Mouse (Mus musculus) MEL (cell line): ENCODE data around the gene Snrpd2.

ENCODE experiments used
- CHD2 ChIP-seq: IDR thresholded peaks from 2 replicates; pipeline ENCODE4 v1.6.1; 2011; ENCODE audit warnings: low read length, improper control_type of control experiment
- CTCF ChIP-seq, 3 experiments: IDR thresholded peaks in 2 of 3; conservative IDR thresholded peaks in 1 of 3; 2 replicates each; pipeline ENCODE4 v1.5.1; 2011 to 2012; ENCODE audit warnings: low read length in 3 of 3, low read depth in 2 of 3, mild to moderate bottlenecking in 2 of 3, improper control_type of control experiment in 1 of 3, inconsistent platforms in 1 of 3, mixed read lengths in 1 of 3, moderate library complexity in 1 of 3; ENCODE audit not compliant: control insufficient read depth in 1 of 3, insufficient read depth in 1 of 3, poor library complexity in 1 of 3, severe bottlenecking in 1 of 3
- EP300 ChIP-seq, 2 experiments: IDR thresholded peaks; 2 replicates each; pipeline ENCODE4 v1.6.1; 2011; ENCODE audit warnings: improper control_type of control experiment in 2 of 2, low read length in 2 of 2, low read depth in 1 of 2, mild to moderate bottlenecking in 1 of 2
- GABPA ChIP-seq: IDR thresholded peaks from 2 replicates; pipeline ENCODE4 v1.6.1; 2012; ENCODE audit warnings: low read depth, mild to moderate bottlenecking, inconsistent platforms, low read length, improper control_type of control experiment, moderate library complexity
- HCFC1 ChIP-seq: IDR thresholded peaks from 2 replicates; pipeline ENCODE4 v1.6.1; 2012; ENCODE audit warnings: low read depth, mild to moderate bottlenecking, inconsistent platforms, low read length, improper control_type of control experiment, moderate library complexity
- MEF2A ChIP-seq: IDR thresholded peaks from 2 replicates; pipeline ENCODE4 v1.6.1; 2014; ENCODE audit warnings: low read depth, mild to moderate bottlenecking, inconsistent platforms, low read length, improper control_type of control experiment; ENCODE audit not compliant: poor library complexity, insufficient replicate concordance, severe bottlenecking; ENCODE audit errors: extremely low read depth
- POLR2A ChIP-seq, 2 experiments: IDR thresholded peaks; 2 replicates each; pipeline ENCODE4 v1.6.1; 2011 to 2012; ENCODE audit warnings: low read length in 2 of 2, mild to moderate bottlenecking in 2 of 2, control low read depth in 1 of 2, improper control_type of control experiment in 1 of 2, low read depth in 1 of 2, moderate library complexity in 1 of 2; ENCODE audit not compliant: control insufficient read depth in 1 of 2, insufficient read depth in 1 of 2, poor library complexity in 1 of 2
- RCOR1 ChIP-seq: IDR thresholded peaks from 2 replicates; pipeline ENCODE4 v1.6.1; 2012; ENCODE audit warnings: low read depth, mild to moderate bottlenecking, inconsistent platforms, low read length, improper control_type of control experiment
- SIN3A ChIP-seq: IDR thresholded peaks from 2 replicates; pipeline ENCODE4 v1.6.1; 2012; ENCODE audit warnings: low read length, improper control_type of control experiment, inconsistent platforms
- SMC3 ChIP-seq: IDR thresholded peaks from 2 replicates; pipeline ENCODE4 v1.6.1; 2011; ENCODE audit warnings: low read depth, low read length, improper control_type of control experiment
- ZKSCAN1 ChIP-seq: IDR thresholded peaks from 2 replicates; pipeline ENCODE4 v1.6.1; 2012; ENCODE audit warnings: low read depth, mild to moderate bottlenecking, inconsistent platforms, low read length, improper control_type of control experiment, moderate library complexity

DNA sequence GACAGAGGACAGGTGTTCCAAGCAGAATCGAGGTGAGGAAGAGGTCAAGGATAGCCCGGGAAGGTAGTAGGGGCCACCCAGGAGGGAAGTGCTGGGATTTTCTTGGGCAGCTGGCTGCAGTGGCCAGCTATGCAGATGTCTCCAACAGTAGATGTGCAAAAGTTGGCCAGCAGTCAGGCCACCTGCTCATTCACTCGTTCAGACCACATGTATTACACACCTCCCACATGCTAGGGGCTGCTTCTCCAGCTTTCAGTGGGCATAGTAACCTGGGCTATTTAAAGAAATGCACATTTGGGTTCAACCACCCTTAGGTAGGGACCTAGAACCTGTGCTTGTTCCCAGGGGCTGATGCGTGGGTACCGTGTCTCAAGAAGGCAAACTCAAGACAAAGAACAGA, 21.8 kb upstream of the Snrpd2 start:
- TF ChIP-seq CHD2: no peak
- TF ChIP-seq SIN3A: no peak
- no peak for TF ChIP-seq POLR2A (IDR thresholded peaks at IDR 0.05; ENCODE audit: control insufficient read depth in 1 of 2, insufficient read depth in 1 of 2, low read depth in 1 of 2, low read length in 2 of 2, poor library complexity in 1 of 2)
- no peak for TF ChIP-seq HCFC1
- TF ChIP-seq RCOR1: no peak
- TF ChIP-seq SMC3: no peak
- TF ChIP-seq ZKSCAN1: no peak
- TF ChIP-seq EP300 (IDR thresholded peaks at IDR 0.05; ENCODE audit: low read depth in 1 of 2, low read length in 2 of 2): no peak
- no peak for TF ChIP-seq MEF2A
- TF ChIP-seq CTCF (IDR thresholded peaks at IDR 0.05 in 2 of 3, conservative IDR thresholded peaks at IDR 0.05 in 1 of 3; ENCODE audit: control insufficient read depth in 1 of 3, insufficient read depth in 1 of 3, low read depth in 2 of 3, low read length in 3 of 3, poor library complexity in 1 of 3, severe bottlenecking in 1 of 3): no peak
- TF ChIP-seq GABPA: no peak
